Mouse (Mus musculus): ENCODE results near the gene Trim3. TPM values are rescaled to one million over a fixed set of nuclear protein-coding genes. Genes with fewer than 3 reads are reported as not detected.

The Trim3 gene
- total and polyA plus RNA-seq, 3 experiments = 2.2 to 4.7 (median 3.5) TPM

- Histone ChIP-seq H3K9ac (ENCODE audit: insufficient read depth, low read depth) (no peak overlapping the region), H3K27me3 (replicated peaks) (peaks cover 11% of the 10 kb centered on the region), H3K4me2 (ENCODE audit: insufficient read depth, low read depth, poor library complexity, severe bottlenecking) (no peak overlapping the region), H3K36me3 (replicated peaks in 1 of 2; ENCODE audit: control insufficient read depth in 1 of 2, insufficient read depth in 1 of 2, low read length in 1 of 2) (no peaks in the 10 kb centered on the region), H3K79me2 (replicated peaks; ENCODE audit: control insufficient read depth, extremely low read depth, insufficient read depth, poor library complexity, severe bottlenecking) (no peaks in the 10 kb centered on the region), H3K4me1 (ENCODE audit: control insufficient read depth in 1 of 2, insufficient read depth in 2 of 2) (peaks cover 6 to 18% of the 10 kb centered on the region in 2 experiments; a peak in 3 of 4 replicates), H3K4me3 (replicated peaks in 1 of 3; ENCODE audit: low read depth in 2 of 3, low read length in 2 of 3, poor library complexity in 1 of 3) (no peak overlapping the region), H3K9me3 (replicated peaks; ENCODE audit: low read length) (no peaks in the 10 kb centered on the region), H3K27ac (ENCODE audit: insufficient read depth, low read depth) (no peak overlapping the region)
- dilution Hi-C loops (cut with MboI; ENCODE audit: extremely low pct_ligation_motif_present, extremely low pct_unique_long_range_greater_than_20kb, low sequenced_read_pairs) (no loop called here), in situ Hi-C loops (cut with MboI; ENCODE audit: low pct_ligation_motif_present, low pct_unique_long_range_greater_than_20kb, low sequenced_read_pairs) (no loop called here)
- no peak for TF ChIP-seq JUN (IDR thresholded peaks at IDR 0.05; ENCODE audit: insufficient read depth, low read depth, low read length)
- no peak for TF ChIP-seq MAX (IDR thresholded peaks at IDR 0.05; ENCODE audit: low read length)
- TF ChIP-seq NRF1 (IDR thresholded peaks at IDR 0.05; ENCODE audit: low read depth, low read length) = no peak
- TF ChIP-seq ZMIZ1 (IDR thresholded peaks at IDR 0.05; ENCODE audit: low read depth, low read length) = no peak
- TF ChIP-seq CHD2 (IDR thresholded peaks at IDR 0.05; ENCODE audit: low read length) = no peak
- no peak for TF ChIP-seq TCF12 (IDR thresholded peaks at IDR 0.05; ENCODE audit: low read depth, low read length)
- TF ChIP-seq MAFK (IDR thresholded peaks at IDR 0.05; ENCODE audit: insufficient replicate concordance, low read length) = no peak
- TF ChIP-seq ZKSCAN1 (IDR thresholded peaks at IDR 0.05; ENCODE audit: borderline replicate concordance, low read depth, low read length) = no peak
- no peak for DNase-seq (ENCODE audit: extremely low read depth)
Observed at GRCm38 (mm10) chr7:105572949-105573348, 60.4 kb downstream of the Trim3 start.

DNA sequence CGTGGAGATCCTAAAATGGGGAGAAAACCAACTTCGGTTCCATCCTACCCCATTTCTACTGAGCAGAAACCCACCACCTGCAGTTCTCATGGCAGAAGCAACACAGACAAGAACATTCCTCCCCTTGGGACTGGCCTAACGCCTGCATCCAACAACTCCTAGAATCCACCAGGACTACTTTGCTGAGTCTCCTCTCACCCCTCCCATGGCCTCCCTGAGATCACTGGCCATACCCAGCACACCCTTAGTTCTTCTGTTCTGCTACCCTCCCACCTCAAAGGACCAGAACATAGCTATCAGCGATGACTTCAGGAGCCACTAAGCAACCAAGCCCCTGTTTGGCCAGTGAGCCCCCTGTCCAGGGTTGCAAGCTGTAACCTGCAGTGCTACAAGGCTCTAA lies 62.6 kb downstream of the Trim3 start:
- H3K9me3 ChIP-seq (replicated peaks; ENCODE audit: low read length) = no peaks in the 10 kb centered on the region
- no peak overlapping the region for H3K4me2 ChIP-seq (ENCODE audit: insufficient read depth, low read depth, poor library complexity, severe bottlenecking)
- dilution Hi-C loops (cut with MboI; ENCODE audit: extremely low pct_ligation_motif_present, extremely low pct_unique_long_range_greater_than_20kb, low sequenced_read_pairs) = no loop called here
- DNase-seq (ENCODE audit: extremely low read depth) = no peak
- no peak overlapping the region for H3K9ac ChIP-seq (ENCODE audit: insufficient read depth, low read depth)
- peaks cover 3% of the 10 kb centered on the region for H3K27me3 ChIP-seq (replicated peaks)
- in situ Hi-C loops (cut with MboI; ENCODE audit: low pct_ligation_motif_present, low pct_unique_long_range_greater_than_20kb, low sequenced_read_pairs) = no loop called here
- H3K79me2 ChIP-seq (replicated peaks; ENCODE audit: control insufficient read depth, extremely low read depth, insufficient read depth, poor library complexity, severe bottlenecking) = no peaks in the 10 kb centered on the region
- H3K4me1 ChIP-seq (ENCODE audit: control insufficient read depth in 1 of 2, insufficient read depth in 2 of 2) = peaks cover 6 to 10% of the 10 kb centered on the region in 2 experiments; a peak in 3 of 4 replicates
- H3K27ac ChIP-seq (ENCODE audit: insufficient read depth, low read depth) = no peak overlapping the region
- TF ChIP-seq POLR2A (IDR thresholded peaks at IDR 0.05; ENCODE audit: low read depth, low read length) (no peak), SMC3 (IDR thresholded peaks at IDR 0.05; ENCODE audit: low read depth, low read length) (no peak), TCF12 (IDR thresholded peaks at IDR 0.05; ENCODE audit: low read depth, low read length) (no peak), CTCF (conservative IDR thresholded peaks at IDR 0.05 in 1 of 2, IDR thresholded peaks at IDR 0.05 in 1 of 2; ENCODE audit: low read depth in 2 of 2, low read length in 2 of 2) (no peak), NELFE (IDR thresholded peaks at IDR 0.05; ENCODE audit: low read depth, low read length) (no peak), MAFK (IDR thresholded peaks at IDR 0.05; ENCODE audit: insufficient replicate concordance, low read length) (no peak), MEF2A (IDR thresholded peaks at IDR 0.05; ENCODE audit: borderline replicate concordance, low read depth, low read length) (no peak), ZNF384 (IDR thresholded peaks at IDR 0.05; ENCODE audit: low read depth, low read length) (no peak), EP300 (IDR thresholded peaks at IDR 0.05; ENCODE audit: low read length) (no peak), USF1 (IDR thresholded peaks at IDR 0.05; ENCODE audit: low read depth, low read length) (no peak), SIN3A (IDR thresholded peaks at IDR 0.05; ENCODE audit: low read length) (no peak), IRF4 (IDR thresholded peaks at IDR 0.05; ENCODE audit: low read depth, low read length) (no peak), TBP (conservative IDR thresholded peaks at IDR 0.05; ENCODE audit: low read depth, low read length) (no peak), MYC (IDR thresholded peaks at IDR 0.05; ENCODE audit: low read depth, low read length) (no peak), UBTF (IDR thresholded peaks at IDR 0.05; ENCODE audit: low read depth, low read length) (no peak), KAT2A (IDR thresholded peaks at IDR 0.05; ENCODE audit: insufficient replicate concordance, low read length) (no peak), RCOR1 (conservative IDR thresholded peaks at IDR 0.05; ENCODE audit: low read depth, low read length) (no peak), MXI1 (IDR thresholded peaks at IDR 0.05; ENCODE audit: low read depth, low read length) (no peak), ETS1 (conservative IDR thresholded peaks at IDR 0.05; ENCODE audit: low read depth, low read length) (no peak)
- H3K4me3 ChIP-seq (replicated peaks in 1 of 3; ENCODE audit: low read depth in 2 of 3, low read length in 2 of 3, poor library complexity in 1 of 3) = no peak overlapping the region
- no peaks in the 10 kb centered on the region for H3K36me3 ChIP-seq (replicated peaks in 1 of 2; ENCODE audit: control insufficient read depth in 1 of 2, insufficient read depth in 1 of 2, low read length in 1 of 2)
